Mouse (Mus musculus) E14TG2a.4 (cell line): ENCODE measurements at regions not wholly inside any gene's neighbourhood (a gene's known extent, or its start where the extent isn't known, plus 50 kb on each side); places are given as distances from the start of the nearest gene placed in this dataset.
"Not testable (repeated sequence)": the region's sequence is repeated elsewhere in the genome, so short reads cannot be mapped to it uniquely, and the experiment has no call there.

Source experiments
- H3K27me3 ChIP-seq: 2 replicates; pipeline ENCODE4 v1.6.1; 2014; ENCODE audit warnings: low read length, control low read depth; ENCODE audit not compliant: insufficient read depth
- H3K36me3 ChIP-seq: 2 replicates; pipeline ENCODE4 v1.6.1; 2014; ENCODE audit warnings: low read length, control low read depth; ENCODE audit not compliant: insufficient read depth
- H3K4me1 ChIP-seq: replicated peaks from 2 replicates; pipeline ENCODE4 v1.6.1; 2014; ENCODE audit warnings: low read depth, low read length, control low read depth
- H3K4me3 ChIP-seq: replicated peaks from 2 replicates; pipeline ENCODE4 v1.5.1; 2014; ENCODE audit warnings: mild to moderate bottlenecking, low read length
- H3K9me3 ChIP-seq: 2 replicates; pipeline ENCODE4 v1.6.1; 2014; ENCODE audit warnings: low read length, control low read depth
- CTCF ChIP-seq: conservative IDR thresholded peaks from 2 replicates; pipeline ENCODE4 v1.5.1; 2014; ENCODE audit warnings: low read length
- NANOG ChIP-seq: IDR thresholded peaks from 2 replicates; pipeline ENCODE4 v1.6.1; 2014; ENCODE audit warnings: borderline replicate concordance, low read length, mixed read lengths
- POU5F1 ChIP-seq: IDR thresholded peaks from 2 replicates; pipeline ENCODE4 v1.6.1; 2014; ENCODE audit warnings: low read length, borderline replicate concordance

DNA sequence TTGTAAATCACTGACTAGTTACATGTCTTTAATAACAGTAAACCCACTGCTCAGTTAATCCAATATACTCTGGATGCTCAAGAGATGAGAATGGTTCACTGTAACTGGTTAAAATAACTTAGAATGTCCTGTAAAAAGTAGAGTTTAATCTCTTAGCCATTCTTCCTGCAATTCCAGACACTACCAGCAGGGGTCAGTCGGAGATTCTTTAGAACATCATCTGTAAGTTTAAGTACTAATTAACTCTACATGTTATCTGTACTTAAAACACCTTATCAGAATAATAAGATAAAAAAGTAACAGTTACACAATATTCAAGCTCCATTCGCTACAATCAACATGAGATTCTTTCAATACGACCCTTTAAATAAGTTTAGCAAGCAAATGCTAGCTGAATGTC lies 58.7 kb upstream of the Olig3 start:
- H3K4me1 ChIP-seq = peaks cover 13% of the 10 kb centered on the region
- H3K27me3 ChIP-seq = no peaks in the 10 kb centered on the region
- no peaks in the 10 kb centered on the region for H3K36me3 ChIP-seq
- H3K4me3 ChIP-seq = no peak overlapping the region
- TF ChIP-seq CTCF (peak; percentile 79), POU5F1 (no peak)
- H3K9me3 ChIP-seq = no peaks in the 10 kb centered on the region

DNA sequence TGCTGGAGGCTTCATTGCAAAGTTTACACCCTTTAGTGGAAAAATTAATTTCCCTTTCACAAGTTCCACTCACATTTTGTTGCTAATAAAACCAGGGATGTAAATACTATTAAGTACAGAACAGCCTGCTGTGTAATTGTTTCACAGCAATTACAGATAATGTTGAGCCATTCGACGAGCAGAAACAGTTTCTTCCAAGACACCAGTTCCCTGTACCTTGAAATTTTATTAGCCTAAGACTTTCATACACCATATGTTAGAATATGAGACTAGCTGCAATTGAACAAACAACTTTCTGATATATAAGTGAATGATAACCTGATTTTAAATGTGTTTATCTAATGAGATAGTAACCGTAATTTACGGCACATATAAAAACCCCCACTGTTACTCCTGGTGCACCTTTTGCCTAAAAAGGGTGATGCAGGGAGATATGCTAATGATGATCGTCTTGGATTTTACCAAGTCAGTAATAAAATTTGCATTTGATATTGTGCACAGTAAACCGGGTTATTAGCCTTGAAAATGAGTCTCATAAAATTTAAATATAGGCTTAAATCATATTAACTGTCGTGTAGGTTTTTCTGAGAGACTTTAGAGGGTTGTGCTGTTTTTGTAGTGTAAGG lies 60.8 kb upstream of the Olig3 start:
- Histone ChIP-seq H3K36me3 (no peaks in the 10 kb centered on the region), H3K4me3 (no peak overlapping the region), H3K27me3 (no peaks in the 10 kb centered on the region), H3K4me1 (peaks cover 8% of the 10 kb centered on the region), H3K9me3 (no peaks in the 10 kb centered on the region)
- no peak for TF ChIP-seq NANOG
- TF ChIP-seq POU5F1 = no peak
- no peak for TF ChIP-seq CTCF

DNA sequence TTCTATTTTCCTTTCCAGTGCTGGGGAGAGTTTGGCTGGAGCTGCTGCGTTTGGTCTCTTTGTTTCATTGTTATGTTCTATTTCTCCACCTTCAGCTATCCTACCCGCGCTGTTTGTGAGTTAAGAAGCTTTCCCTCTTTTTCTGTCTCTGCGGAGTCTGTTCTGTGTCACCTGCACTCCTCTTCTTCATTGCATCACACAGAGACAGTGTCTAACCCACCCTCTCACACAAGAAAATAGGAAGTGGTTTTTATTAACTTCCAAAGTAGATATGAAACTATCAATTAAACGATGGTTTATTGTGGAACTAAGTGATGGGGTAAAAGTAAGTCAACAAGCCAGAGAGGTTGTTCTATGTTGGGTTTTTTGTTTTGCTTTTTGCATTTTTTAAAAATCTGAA lies 64.9 kb upstream of the Olig3 start:
- Histone ChIP-seq H3K4me1 (no peaks in the 10 kb centered on the region), H3K36me3 (no peaks in the 10 kb centered on the region), H3K9me3 (no peaks in the 10 kb centered on the region), H3K4me3 (no peak overlapping the region), H3K27me3 (no peaks in the 10 kb centered on the region)
- no peak for TF ChIP-seq CTCF
- TF ChIP-seq NANOG = no peak
- TF ChIP-seq POU5F1 = no peak

DNA sequence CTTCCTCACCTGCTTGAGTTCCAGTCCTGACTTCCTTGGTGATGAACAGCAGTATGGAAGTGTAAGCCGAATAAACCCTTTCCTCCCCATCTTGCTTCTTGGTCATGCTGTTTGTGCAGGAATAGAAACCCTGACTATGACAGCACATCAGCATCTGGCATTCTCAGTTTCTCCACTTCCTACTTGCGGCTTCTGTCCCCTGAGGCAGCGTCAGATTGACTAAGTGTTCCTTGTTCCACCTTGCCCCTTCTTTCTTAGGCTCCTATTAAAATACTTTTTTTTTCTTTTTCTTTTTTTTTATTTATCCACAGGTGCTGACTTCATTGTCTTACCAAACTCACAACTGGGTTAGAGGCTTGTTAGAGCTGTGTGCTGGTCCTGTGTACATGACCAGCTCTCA lies 65.3 kb upstream of the Olig3 start:
- H3K9me3 ChIP-seq, H3K4me1 ChIP-seq, H3K27me3 ChIP-seq, H3K36me3 ChIP-seq, H3K4me3 ChIP-seq: not testable (repeated sequence)

DNA sequence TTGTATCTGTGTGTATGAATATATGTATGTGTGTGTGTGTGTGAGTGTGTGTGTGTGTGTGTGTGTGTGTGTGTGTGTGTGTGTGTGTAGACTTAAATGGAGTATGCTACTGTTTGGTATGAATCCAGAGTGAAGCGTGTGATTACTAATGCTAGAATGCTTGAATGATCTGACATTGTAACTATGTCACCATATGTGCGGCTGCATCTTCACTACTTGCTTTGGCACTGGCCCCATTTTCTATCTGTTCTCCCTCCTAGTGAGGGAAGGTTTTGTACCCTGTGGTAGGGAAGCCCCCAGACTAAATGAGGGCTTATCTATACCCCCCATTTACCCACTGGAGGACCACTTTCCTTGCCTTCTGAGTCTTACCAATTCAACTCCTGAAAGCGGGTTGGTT lies 74.2 kb upstream of the Olig3 start:
- H3K9me3 ChIP-seq = no peaks in the 10 kb centered on the region
- no peaks in the 10 kb centered on the region for H3K36me3 ChIP-seq
- H3K4me3 ChIP-seq = no peak overlapping the region
- H3K4me1 ChIP-seq = 0 out of 2 replicates have a peak, but pooled peaks cover 3% of the 10 kb centered on the region
- TF ChIP-seq NANOG (no peak), POU5F1 (no peak), CTCF (no peak)
- H3K27me3 ChIP-seq = no peaks in the 10 kb centered on the region

DNA sequence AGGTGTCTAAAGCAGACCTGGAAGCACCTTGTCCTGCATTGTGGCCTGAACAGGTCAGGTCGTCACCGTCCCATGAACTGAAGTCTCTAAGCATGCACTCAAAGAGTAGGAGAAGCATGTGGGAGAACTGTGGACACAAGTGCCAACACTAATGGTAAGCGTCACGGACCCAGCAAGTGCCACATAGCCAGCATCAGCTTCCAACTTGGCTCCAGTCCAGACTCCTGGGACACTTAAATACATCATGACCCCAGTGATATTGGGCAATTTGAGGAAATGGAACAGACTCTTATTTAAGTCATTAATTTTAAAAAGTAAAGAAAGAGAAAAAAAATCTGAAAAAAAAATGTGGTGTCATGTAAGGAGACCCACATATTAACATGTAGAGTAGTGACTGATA lies 75.3 kb upstream of the Olig3 start:
- no peak overlapping the region for H3K4me3 ChIP-seq
- no peaks in the 10 kb centered on the region for H3K9me3 ChIP-seq
- TF ChIP-seq POU5F1 = no peak
- no peak for TF ChIP-seq CTCF
- TF ChIP-seq NANOG = no peak
- 0 out of 2 replicates have a peak, but pooled peaks cover 3% of the 10 kb centered on the region for H3K4me1 ChIP-seq
- H3K27me3 ChIP-seq = no peaks in the 10 kb centered on the region
- H3K36me3 ChIP-seq = no peaks in the 10 kb centered on the region

DNA sequence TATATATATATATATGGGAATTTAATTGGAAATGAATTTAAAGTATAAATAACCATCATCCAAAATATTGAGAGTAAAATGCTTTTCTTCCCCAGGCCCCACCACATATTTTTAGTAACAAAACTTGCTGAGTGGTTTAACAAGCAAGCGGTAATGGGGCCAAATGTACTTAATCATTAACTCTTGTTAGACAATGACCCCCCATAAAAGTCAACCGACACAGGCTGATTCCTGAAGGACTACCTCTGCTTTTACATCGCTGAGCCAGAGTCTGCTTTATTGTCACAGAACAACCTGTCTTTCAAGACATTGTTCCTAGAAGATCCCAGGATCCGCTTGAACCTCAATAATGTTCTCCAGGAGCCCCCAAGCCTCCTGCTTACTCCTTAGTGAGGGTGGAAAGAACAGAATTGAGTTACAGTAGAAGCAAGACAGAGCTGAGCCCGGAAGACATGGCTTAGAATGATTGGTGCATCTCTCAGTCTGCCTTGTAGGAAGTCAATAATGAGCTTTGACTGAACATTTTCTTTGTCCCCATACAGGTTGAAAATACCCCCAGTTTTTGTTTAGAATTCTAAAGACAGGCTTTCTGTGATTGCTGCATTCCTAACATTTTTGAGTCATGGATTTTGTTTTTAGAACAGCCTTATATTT lies 78.0 kb upstream of the Olig3 start:
- Histone ChIP-seq H3K4me1 (0 out of 2 replicates have a peak, but pooled peaks cover 2% of the 10 kb centered on the region), H3K27me3 (no peaks in the 10 kb centered on the region), H3K4me3 (no peak overlapping the region), H3K9me3 (no peaks in the 10 kb centered on the region), H3K36me3 (no peaks in the 10 kb centered on the region)
- TF ChIP-seq CTCF = no peak
- TF ChIP-seq POU5F1 = no peak
- TF ChIP-seq NANOG = no peak

DNA sequence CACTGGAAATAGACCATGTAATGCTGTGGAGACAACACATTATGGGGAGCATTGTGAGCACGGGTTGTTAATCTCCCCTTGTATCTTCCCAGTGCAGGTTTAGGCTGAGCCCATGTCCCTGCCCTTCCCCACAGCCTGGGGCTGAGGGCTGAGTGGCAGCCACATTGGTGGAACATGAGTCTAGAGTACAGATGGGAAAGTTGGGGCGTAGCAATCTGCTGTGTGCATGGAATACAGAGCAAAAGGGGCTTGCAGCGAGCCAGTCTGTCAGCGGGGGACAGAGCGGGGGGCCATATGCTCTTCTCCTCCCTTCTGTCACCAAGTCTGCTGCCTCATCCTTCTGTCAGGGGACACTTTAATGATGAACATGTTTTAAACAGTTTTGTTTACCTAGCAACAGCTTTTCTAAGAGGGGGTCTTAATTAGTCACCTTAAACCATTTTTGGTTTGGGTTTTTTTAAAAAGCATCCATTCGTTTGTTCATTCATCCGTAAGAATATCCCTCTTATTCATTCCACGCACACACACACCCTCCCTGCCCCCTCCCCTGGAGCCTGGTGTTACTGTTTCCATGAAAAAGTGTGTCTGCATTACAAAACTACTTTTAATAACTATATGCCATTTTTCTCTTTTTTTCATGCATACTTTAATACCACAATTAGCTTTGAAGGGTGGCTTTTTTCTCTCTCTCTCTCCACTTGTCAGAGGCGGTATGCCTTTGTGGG lies 79.1 kb upstream of the Olig3 start:
- no peak for TF ChIP-seq NANOG
- no peak for TF ChIP-seq CTCF
- no peak for TF ChIP-seq POU5F1
- no peaks in the 10 kb centered on the region for H3K36me3 ChIP-seq

DNA sequence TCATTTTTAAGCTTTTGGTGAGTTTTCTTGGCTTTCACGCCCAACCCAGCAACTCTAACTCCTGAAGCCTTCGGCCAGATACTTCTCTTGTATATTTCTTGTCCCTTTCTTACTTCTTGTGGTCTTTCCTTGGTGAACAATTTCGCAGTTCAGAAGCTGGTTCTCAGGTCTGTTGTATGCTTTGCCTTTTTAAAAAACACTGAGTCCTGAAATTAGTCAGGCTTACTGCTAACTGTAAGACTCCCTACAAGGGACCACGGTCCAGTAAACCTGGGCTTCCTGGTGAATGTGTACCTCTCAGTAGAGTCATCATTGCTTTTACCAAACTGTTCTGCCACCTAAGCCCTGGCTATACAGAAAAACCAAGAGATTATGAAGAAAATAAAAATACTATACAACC lies 81.3 kb upstream of the Olig3 start:
- H3K27me3 ChIP-seq = no peaks in the 10 kb centered on the region
- H3K4me3 ChIP-seq = no peak overlapping the region
- no peaks in the 10 kb centered on the region for H3K9me3 ChIP-seq
- TF ChIP-seq NANOG = no peak
- no peak for TF ChIP-seq CTCF
- H3K36me3 ChIP-seq = no peaks in the 10 kb centered on the region
- H3K4me1 ChIP-seq = no peaks in the 10 kb centered on the region

More for the DNA sequence above, 79.1 kb upstream of the Olig3 start:
- no peaks in the 10 kb centered on the region for H3K9me3 ChIP-seq
- no peaks in the 10 kb centered on the region for H3K4me1 ChIP-seq
- H3K4me3 ChIP-seq = no peak overlapping the region
- H3K27me3 ChIP-seq = no peaks in the 10 kb centered on the region
